Mouse (Mus musculus) layer of hippocampus, adult 9-11 months (tissue): ENCODE measurements at regions not wholly inside any gene's neighbourhood (a gene's known extent, or its start where the extent isn't known, plus 50 kb on each side); places are given as distances from the start of the nearest gene placed in this dataset.

Experiments
- DNase-seq: peaks from one replicate; pipeline ENCODE4 v3.0.0; 2022

DNA sequence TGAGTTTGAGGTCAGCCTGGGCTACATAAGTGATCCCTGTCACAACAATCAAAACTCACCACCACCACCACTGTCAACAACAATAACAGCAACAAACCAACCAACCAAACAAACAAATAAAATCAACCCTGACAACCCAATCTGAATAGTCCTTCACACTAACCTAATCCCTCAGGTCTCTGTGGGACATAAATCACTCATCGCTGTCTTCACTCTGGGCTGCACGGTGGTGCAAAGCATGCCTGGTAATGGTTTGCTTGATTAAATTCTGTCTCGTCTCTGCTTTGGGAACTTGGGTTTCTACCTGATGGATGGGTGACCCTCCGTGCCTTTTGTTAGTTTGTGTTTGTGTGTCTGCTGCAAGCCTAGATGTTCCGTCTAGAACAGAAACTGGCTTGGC is 100.6 kb downstream of the Slc17a6 start:
- no peak for DNase-seq

DNA sequence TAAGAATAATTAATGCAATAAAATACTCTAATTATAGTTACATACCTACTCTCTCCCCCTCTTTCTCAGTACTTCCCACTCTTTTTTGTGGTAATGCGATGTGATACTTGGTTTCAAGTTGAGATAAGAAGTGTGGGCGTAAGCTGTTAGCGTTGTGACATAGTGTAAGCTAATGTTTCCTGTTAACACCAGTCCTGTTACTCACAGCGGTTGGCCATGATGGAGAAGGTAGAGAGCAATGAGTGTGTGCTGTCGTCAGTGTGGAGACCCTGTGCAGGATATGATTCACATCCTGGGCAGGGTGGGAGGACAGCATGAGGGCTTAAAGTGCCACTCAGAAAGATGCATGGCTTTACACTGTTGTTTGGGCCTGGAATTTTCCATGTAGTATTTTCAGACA is 102.1 kb downstream of the Slc17a6 start:
- no peak for DNase-seq

GRCm38 (mm10) chr7:51736285-51736684 is 114.5 kb downstream of the Slc17a6 start:
- DNase-seq: no peak

DNA sequence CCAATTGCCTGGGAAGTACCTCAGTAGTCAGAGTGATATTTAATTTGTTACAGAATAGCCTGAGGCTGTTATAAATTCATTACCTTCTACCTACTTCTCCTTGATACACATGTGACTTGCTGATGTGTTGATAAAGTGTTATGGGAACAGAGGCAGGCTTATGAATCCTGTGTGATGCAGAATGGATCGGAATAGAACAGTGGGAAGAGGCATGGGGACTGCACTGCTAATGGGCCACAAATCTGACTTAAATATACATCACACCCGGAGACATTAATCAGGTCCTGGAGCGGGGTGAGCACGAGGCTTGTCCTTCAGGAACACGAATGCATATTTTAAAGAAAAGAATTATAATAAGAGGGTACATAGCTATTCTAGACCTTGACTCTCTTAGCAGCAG is 117.8 kb downstream of the Slc17a6 start:
- no peak for DNase-seq

DNA sequence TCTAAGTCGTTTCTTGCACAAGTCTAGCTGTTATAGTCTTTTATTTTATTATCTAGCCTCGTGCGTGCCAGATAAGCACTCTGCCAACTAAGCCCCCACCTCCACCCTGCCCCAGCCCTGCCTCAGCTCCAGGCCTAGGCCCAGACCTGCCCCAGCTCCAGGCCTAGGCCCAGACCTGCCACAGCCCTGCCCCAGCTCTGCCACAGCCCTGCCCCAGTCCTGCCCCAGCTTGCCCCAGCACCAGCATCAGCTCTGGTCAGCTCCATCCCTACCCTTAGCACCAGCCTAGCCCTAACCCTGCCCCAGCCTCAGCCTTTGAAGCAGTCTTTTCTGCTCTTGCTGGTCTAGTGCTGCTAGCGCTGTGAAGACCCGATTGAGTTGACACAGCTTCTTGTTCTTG is 119.1 kb downstream of the Slc17a6 start:
- no peak for DNase-seq

DNA sequence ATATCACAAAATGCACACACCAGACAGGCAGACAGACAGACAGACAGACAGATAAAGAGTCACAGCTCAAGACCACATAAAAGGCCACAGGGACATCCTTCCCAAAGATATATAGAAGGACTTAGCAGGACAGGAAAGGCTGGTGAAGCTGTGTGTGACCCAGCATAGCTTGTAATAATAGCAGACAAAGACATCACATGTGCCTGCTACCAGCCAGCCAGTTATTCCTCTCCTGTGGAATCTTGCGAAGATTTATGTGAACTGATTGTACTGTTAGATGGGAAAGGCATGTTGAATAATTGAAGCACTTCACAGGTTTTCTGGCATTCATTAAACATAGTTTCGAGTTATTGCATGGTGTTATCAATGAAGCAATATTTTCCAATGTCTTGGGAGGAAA is 119.1 kb upstream of the Gas2 start:
- no peak for DNase-seq

- no peak for DNase-seq
These were observed 116.2 kb upstream of the Gas2 start for GRCm38 (mm10) chr7:51745598-51745997.

GRCm38 (mm10) chr7:51748633-51749303 is 113.0 kb upstream of the Gas2 start:
- peak; percentile 33 for DNase-seq

DNA sequence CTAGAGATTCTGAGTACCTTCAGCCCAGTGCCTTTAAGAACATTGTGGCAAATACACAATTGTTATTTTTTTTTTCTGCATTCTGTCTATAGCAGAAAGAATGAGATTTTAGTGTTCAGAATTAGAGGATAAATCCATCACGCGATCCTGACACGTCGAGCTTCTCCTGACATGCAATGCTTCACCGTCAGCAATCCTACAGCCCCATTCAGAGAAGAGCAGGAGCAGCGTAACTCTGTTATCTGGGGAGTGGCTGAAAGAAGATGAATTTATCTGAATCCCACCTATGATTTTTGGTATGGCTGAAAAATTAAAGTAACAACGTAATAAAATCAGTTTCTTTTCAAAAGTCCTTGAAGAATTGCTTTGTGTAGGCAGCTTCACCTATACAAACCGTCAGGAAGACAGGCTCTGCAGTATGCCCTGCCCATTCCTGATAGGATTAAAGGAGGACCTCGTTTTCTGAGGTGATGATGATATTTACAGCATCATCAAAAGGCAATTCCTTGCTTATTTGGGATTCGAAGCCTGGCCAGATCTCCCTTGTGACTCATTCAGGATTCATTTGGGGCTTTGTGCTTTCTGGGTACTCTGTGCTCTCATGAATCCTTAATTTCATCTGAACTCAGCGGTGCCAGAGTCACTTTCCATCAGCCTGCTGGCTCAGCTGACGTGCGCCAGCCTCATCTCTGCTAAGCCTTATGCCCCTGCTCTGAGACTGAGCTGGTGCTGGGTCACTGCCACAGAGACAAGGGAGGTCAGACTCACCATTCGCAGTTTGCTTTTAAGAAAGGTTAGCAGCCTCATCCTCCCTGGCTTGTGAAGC is 112.3 kb upstream of the Gas2 start:
- peak; percentile 6 for DNase-seq

- DNase-seq: no peak
These were observed 111.5 kb upstream of the Gas2 start for GRCm38 (mm10) chr7:51750271-51750670.

DNA sequence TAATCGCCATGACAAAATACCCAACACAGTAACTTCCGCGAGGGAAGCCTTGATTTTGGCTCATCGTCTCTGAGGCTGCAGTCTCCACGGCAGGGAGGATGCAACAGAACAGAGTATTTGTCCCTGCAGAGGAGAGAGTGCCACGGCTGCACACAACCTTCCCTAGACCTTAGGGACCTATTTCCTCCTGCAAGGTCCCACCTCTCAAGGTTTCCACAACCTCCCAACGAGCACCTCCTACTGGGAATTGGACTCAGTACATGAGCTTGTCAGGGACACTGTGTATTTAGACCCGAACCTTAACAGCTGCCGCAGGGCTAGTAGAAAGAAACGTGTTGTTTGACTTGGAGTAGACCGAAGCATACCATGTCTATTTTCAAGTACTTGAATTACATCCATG is 108.8 kb upstream of the Gas2 start:
- DNase-seq: no peak

DNA sequence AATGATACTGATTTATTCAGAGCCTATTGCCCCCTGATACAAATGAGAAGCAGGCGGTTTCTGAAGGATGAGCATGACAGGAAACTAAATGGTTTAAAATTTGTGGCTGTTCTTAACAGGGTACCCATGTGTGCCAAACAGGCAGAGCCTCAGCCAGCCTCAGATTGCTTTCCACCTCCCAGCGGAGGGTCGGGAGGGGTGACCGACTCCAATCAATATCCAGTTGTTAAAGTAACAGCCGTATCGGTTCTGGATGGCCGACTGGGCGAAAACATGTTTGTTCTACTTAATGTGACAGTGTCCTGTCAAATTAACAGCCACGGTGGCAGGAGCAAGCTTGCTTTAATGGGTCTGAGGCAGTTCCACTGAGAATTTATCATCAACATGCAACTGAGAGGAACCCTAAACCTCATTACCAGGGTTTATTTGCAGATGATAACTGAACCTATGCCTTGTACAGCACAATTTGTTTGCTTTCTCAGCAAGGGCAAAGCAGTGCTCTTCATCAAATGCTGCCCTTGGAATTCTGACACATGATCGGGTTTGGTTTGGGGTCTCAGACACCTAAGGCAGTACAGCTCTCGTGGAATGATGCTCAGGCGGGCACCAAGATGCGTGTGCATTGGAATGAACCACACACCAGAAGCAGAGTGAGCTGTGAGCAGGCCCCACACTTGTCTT is 107.5 kb upstream of the Gas2 start:
- DNase-seq: no peak

DNA sequence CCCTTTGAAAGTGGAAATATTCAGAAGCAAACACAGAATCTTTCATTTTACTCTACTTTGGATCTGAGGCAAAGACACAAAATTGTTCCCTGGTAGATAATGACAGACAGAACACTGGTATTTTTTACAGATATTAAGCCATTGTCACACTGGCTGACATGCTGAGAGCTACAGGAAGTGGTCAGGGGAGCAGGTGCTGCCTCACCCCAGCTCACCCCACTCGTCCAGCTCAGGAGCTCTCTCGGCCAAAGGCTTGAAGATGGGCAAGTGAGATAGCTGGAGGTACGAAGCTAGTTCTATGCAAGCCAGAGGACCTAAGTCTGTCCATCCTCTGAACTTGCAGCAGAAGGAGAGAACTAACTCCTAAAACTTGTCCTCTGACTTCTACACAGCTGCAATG is 105.6 kb upstream of the Gas2 start:
- DNase-seq: no peak

- DNase-seq: no peak
These were observed 102.2 kb upstream of the Gas2 start for GRCm38 (mm10) chr7:51759536-51760153.

GRCm38 (mm10) chr7:51767066-51767465 is 94.7 kb upstream of the Gas2 start:
- DNase-seq: no peak

GRCm38 (mm10) chr7:51771895-51772871 is 89.6 kb upstream of the Gas2 start:
- DNase-seq: peak; percentile 20

- no peak for DNase-seq
These were observed 85.8 kb upstream of the Gas2 start for GRCm38 (mm10) chr7:51775968-51776367.

GRCm38 (mm10) chr7:51783070-51783776 is 78.6 kb upstream of the Gas2 start:
- DNase-seq: no peak

DNA sequence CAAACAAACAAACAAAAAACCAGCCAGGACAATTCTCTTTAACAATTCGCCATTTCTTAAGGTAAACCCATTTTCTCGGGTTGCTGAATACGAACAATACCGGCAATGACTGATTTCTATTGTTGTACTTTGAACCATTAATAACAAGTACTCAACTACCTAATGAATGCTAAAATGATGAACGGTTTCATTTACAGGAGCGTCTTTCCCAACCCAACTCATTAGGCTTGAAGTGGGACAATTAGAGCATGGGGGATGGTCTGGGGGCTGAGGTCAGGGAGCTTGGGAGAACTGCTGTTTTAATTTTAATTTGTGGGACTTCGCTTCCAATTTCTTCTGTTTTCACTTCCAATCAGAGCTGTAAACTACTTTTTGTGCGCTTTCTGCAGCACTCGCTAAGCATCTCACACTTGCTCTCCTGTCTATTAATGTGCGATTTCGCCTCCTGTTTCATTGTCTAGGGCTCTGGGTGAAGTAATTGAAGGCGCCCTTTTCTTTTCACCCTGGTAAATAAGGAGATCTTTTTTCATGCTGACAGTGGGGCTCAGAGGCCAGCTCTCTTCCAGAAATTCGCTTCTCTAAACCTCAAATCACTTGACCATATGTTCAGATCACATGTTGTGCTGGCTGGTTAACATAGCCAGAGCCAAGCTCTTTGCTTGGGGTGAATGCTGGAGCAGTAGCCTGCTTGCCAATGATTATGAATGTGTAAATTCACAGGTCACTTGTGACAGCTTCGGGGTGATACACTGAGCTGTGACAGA is 77.7 kb upstream of the Gas2 start:
- DNase-seq: no peak

GRCm38 (mm10) chr7:51790690-51791560 is 70.9 kb upstream of the Gas2 start:
- DNase-seq: no peak
